ENCODE assay signal across 14 mouse cellular contexts in genomic region chr10:83620350-83621055, GRCm38 (mm10). TPM values are rescaled to one million over a fixed set of nuclear protein-coding genes. Genes with fewer than 3 reads are reported as not detected.
A peak's percentile ranks its signal among the peaks of the same experiment; 100 is the strongest.
DNase-seq lines count a peak whose midpoint lies in the region; ATAC-seq and TF ChIP-seq lines count a peak whose summit lies in the region.
"Had no signal": no experiment of that assay in that cellular context is flagged by ENCODE, and none has a peak within 500 bp of the region (broad histone marks: within the 10 kb centered on the region; RNA-seq: fewer than 3 reads in every experiment).

No protein-coding gene starts in this region.

- WGBS in hindbrain, postnatal 0 days = 77% methylated on average over 24 of the region's 24 CpGs
- WGBS in hindbrain, embryonic 11.5 days = 89% methylated on average over 24 of the region's 24 CpGs
- 93% methylated on average over 24 of the region's 24 CpGs for WGBS in kidney, embryonic 14.5 days
- WGBS in intestine, postnatal 0 days = 87% methylated on average over 24 of the region's 24 CpGs

- no peak for TF ChIP-seq CTCF in hindbrain, postnatal 0 days (IDR thresholded peaks at IDR 0.05; ENCODE audit: low read depth)
- no peak for TF ChIP-seq CTCF in intestine, postnatal 0 days (IDR thresholded peaks at IDR 0.05; ENCODE audit: low read depth)

- no peak overlapping the region for H3K9ac ChIP-seq in hindbrain, postnatal 0 days (replicated peaks; ENCODE audit: low read length)
- H3K9ac ChIP-seq in hindbrain, embryonic 11.5 days (ENCODE audit: low read depth, low read length) = no peak overlapping the region
- H3K9ac ChIP-seq in kidney, embryonic 14.5 days (ENCODE audit: low read depth, low read length) = no peak overlapping the region
- no peak overlapping the region for H3K9ac ChIP-seq in intestine, postnatal 0 days (ENCODE audit: low read depth, low read length)
- H3K9ac ChIP-seq: embryonic facial prominence, embryonic 15.5 days; liver, embryonic 12.5 days had no signal

- no peak overlapping the region for H3K4me2 ChIP-seq in hindbrain, postnatal 0 days (ENCODE audit: low read depth, low read length)
- H3K4me2 ChIP-seq in hindbrain, embryonic 11.5 days (replicated peaks; ENCODE audit: low read depth, low read length) = no peak overlapping the region
- no peak overlapping the region for H3K4me2 ChIP-seq in kidney, embryonic 14.5 days (replicated peaks; ENCODE audit: low read depth, low read length)
- H3K4me2 ChIP-seq in intestine, postnatal 0 days (replicated peaks; ENCODE audit: low read depth) = no peak overlapping the region
- H3K4me2 ChIP-seq: embryonic facial prominence, embryonic 15.5 days; liver, embryonic 12.5 days had no signal

- H3K4me3 ChIP-seq in hindbrain, postnatal 0 days (ENCODE audit: low read length) = no peak overlapping the region
- H3K4me3 ChIP-seq in hindbrain, embryonic 11.5 days (ENCODE audit: low read depth, low read length) = no peak overlapping the region
- no peak overlapping the region for H3K4me3 ChIP-seq in kidney, embryonic 14.5 days (ENCODE audit: low read length)
- H3K4me3 ChIP-seq in intestine, postnatal 0 days (ENCODE audit: low read depth, low read length) = no peak overlapping the region
- H3K4me3 ChIP-seq: embryonic facial prominence, embryonic 15.5 days; liver, embryonic 12.5 days had no signal

- no peaks in the 10 kb centered on the region for H3K27me3 ChIP-seq in hindbrain, postnatal 0 days (ENCODE audit: insufficient read depth, low read length)
- H3K27me3 ChIP-seq in hindbrain, embryonic 11.5 days (ENCODE audit: control insufficient read depth, insufficient read depth, low read length) = no peaks in the 10 kb centered on the region
- H3K27me3 ChIP-seq in kidney, embryonic 14.5 days (ENCODE audit: control insufficient read depth, insufficient read depth, low read length) = no peaks in the 10 kb centered on the region
- no peaks in the 10 kb centered on the region for H3K27me3 ChIP-seq in intestine, postnatal 0 days (replicated peaks; ENCODE audit: control insufficient read depth, insufficient read depth, low read length)
- H3K27me3 ChIP-seq: embryonic facial prominence, embryonic 15.5 days; liver, embryonic 12.5 days had no signal

- peak; percentile 42 for DNase-seq in hindbrain, postnatal 0 days (ENCODE audit: low spot score)
- DNase-seq in hindbrain, embryonic 11.5 days (ENCODE audit: low spot score) = no peak
- DNase-seq in retina, embryonic 14.5 days (ENCODE audit: low spot score) = peak; percentile 24
- DNase-seq in retina, postnatal 1 day = no peak
- peak; percentile 93 for DNase-seq in cerebellum, adult 8-10 months
- DNase-seq: adrenal gland, adult 8-10 months; kidney, postnatal 14 days; right cerebral cortex, postnatal 14 days had no signal

- H3K9me3 ChIP-seq in hindbrain, postnatal 0 days (ENCODE audit: low read length) = no peaks in the 10 kb centered on the region
- no peaks in the 10 kb centered on the region for H3K9me3 ChIP-seq in hindbrain, embryonic 11.5 days (ENCODE audit: control insufficient read depth, low read length)
- no peaks in the 10 kb centered on the region for H3K9me3 ChIP-seq in kidney, embryonic 14.5 days (ENCODE audit: control insufficient read depth, low read length)
- H3K9me3 ChIP-seq in intestine, postnatal 0 days (ENCODE audit: control insufficient read depth) = no peaks in the 10 kb centered on the region
- H3K9me3 ChIP-seq: embryonic facial prominence, embryonic 15.5 days; liver, embryonic 12.5 days had no signal

- no peak overlapping the region for H3K27ac ChIP-seq in hindbrain, postnatal 0 days
- no peak overlapping the region for H3K27ac ChIP-seq in hindbrain, embryonic 11.5 days (ENCODE audit: low read depth, low read length)
- no peak overlapping the region for H3K27ac ChIP-seq in kidney, embryonic 14.5 days (ENCODE audit: low read depth, low read length)
- H3K27ac ChIP-seq in intestine, postnatal 0 days (ENCODE audit: low read depth, low read length) = no peak overlapping the region
- H3K27ac ChIP-seq: embryonic facial prominence, embryonic 15.5 days; liver, embryonic 12.5 days had no signal

- H3K4me1 ChIP-seq in hindbrain, postnatal 0 days (ENCODE audit: insufficient read depth, low read length) = no peaks in the 10 kb centered on the region
- no peaks in the 10 kb centered on the region for H3K4me1 ChIP-seq in hindbrain, embryonic 11.5 days (replicated peaks; ENCODE audit: control insufficient read depth, insufficient read depth, low read length)
- no peaks in the 10 kb centered on the region for H3K4me1 ChIP-seq in kidney, embryonic 14.5 days (ENCODE audit: control insufficient read depth, insufficient read depth, low read length)
- H3K4me1 ChIP-seq in intestine, postnatal 0 days (replicated peaks; ENCODE audit: control insufficient read depth, insufficient read depth, low read length) = no peaks in the 10 kb centered on the region
- H3K4me1 ChIP-seq: embryonic facial prominence, embryonic 15.5 days; liver, embryonic 12.5 days had no signal

- ATAC-seq in hindbrain, postnatal 0 days = no peak
- no peak for ATAC-seq in hindbrain, embryonic 11.5 days (ENCODE audit: low FRiP score)
- no peak for ATAC-seq in kidney, embryonic 14.5 days (ENCODE audit: low FRiP score, low TSS enrichment)
- no peak for ATAC-seq in intestine, postnatal 0 days
- ATAC-seq: CD4-positive, CD25-positive, alpha-beta regulatory T cell, adult 4 months; inflammation-experienced regulatory T-cells, adult 6 months; liver, embryonic 12.5 days had no signal

- peaks cover 6% of the 10 kb centered on the region; the same call in 1 of the 2 replicates for H3K36me3 ChIP-seq in hindbrain, postnatal 0 days (ENCODE audit: insufficient read depth, low read length)
- 0 out of 2 replicates have a peak, but pooled peaks cover 2% of the 10 kb centered on the region for H3K36me3 ChIP-seq in hindbrain, embryonic 11.5 days (ENCODE audit: control insufficient read depth, insufficient read depth, low read length)
- peaks cover 2% of the 10 kb centered on the region; the same call in 1 of the 2 replicates for H3K36me3 ChIP-seq in kidney, embryonic 14.5 days (ENCODE audit: control insufficient read depth, insufficient read depth, low read length)
- H3K36me3 ChIP-seq in intestine, postnatal 0 days (ENCODE audit: control insufficient read depth, insufficient read depth) = peaks cover 60% of the 10 kb centered on the region

RNA-seq across cellular contexts. Expression of gene Appl2, which starts 28.0 kb away (rescaled TPM):
- 42.2 and 65.0 TPM in 2 replicates for total RNA-seq in hindbrain, postnatal 0 days (2014; rRNA removed)
- 45.2 and 48.6 TPM in 2 replicates for polyA plus RNA-seq in hindbrain, postnatal 0 days (2015; fragmentation: Nextera tagmentation; extraction: Ambion mirVana)
- polyA plus RNA-seq in hindbrain, embryonic 11.5 days (2014; fragmentation: Nextera tagmentation; extraction: Ambion mirVana) = 32.0 and 38.5 TPM in 2 replicates
- polyA plus RNA-seq in kidney, embryonic 14.5 days (2014; fragmentation: Nextera tagmentation; extraction: Ambion mirVana) = 16.8 and 40.2 TPM in 2 replicates
- 27.5 and 28.3 TPM in 2 replicates for polyA plus RNA-seq in intestine, postnatal 0 days (2015; fragmentation: Nextera tagmentation; extraction: Ambion mirVana)

Comparison
In these comparisons a context has a peak if more than half of its experiments do, and no peak if none do; other contexts are left out.
1. DNase-seq: peak in hindbrain, postnatal 0 days (single experiment), retina, embryonic 14.5 days (single experiment) and cerebellum, adult 8-10 months (single experiment); none in hindbrain, embryonic 11.5 days (single experiment) and retina, postnatal 1 day (single experiment).